Mouse (Mus musculus) cortical plate, adult 2 months (tissue): ENCODE measurements around the gene Srcin1. TPM values are rescaled to one million over a fixed set of nuclear protein-coding genes. Genes with fewer than 3 reads are reported as not detected.

Source experiments
- H3K27ac ChIP-seq: fragments of 200-500 bp; 2 replicates; pipeline ENCODE4 v1.5.1; 2012; ENCODE audit warnings: low read length, control low read depth, inconsistent platforms; ENCODE audit not compliant: insufficient read depth
- H3K4me1 ChIP-seq: fragments of 200-500 bp; 2 replicates; pipeline ENCODE4 v1.6.1; 2011; ENCODE audit warnings: low read length; ENCODE audit not compliant: control insufficient read depth, insufficient read depth
- H3K4me3 ChIP-seq: fragments of 200-500 bp; 2 replicates; pipeline ENCODE4 v1.5.1; 2011; ENCODE audit warnings: mild to moderate bottlenecking, low read length, control low read depth; ENCODE audit not compliant: insufficient read depth
- CTCF ChIP-seq: fragments of 200-500 bp; IDR thresholded peaks from 2 replicates; pipeline ENCODE4 v1.5.1; 2011; ENCODE audit warnings: mild to moderate bottlenecking, control low read depth, low read length; ENCODE audit not compliant: insufficient read depth; ENCODE audit errors: extremely low read depth
- POLR2A ChIP-seq: fragments of 200-500 bp; IDR thresholded peaks from 2 replicates; pipeline ENCODE4 v1.6.1; 2011; ENCODE audit warnings: mild to moderate bottlenecking, low read length, control low read depth; ENCODE audit not compliant: insufficient read depth; ENCODE audit errors: extremely low read depth
- polyA plus RNA-seq: library from polyadenylated mRNA; depleted of rRNA; stranded (reverse); fragments of >200 nt; gene quantifications from 2 replicates; pipeline ENCODE4 v1.2.3, GENCODE M21; 2012; rRNA removed

Gene Srcin1
- polyA plus RNA-seq, result 141 and 146 TPM in 2 replicates

DNA sequence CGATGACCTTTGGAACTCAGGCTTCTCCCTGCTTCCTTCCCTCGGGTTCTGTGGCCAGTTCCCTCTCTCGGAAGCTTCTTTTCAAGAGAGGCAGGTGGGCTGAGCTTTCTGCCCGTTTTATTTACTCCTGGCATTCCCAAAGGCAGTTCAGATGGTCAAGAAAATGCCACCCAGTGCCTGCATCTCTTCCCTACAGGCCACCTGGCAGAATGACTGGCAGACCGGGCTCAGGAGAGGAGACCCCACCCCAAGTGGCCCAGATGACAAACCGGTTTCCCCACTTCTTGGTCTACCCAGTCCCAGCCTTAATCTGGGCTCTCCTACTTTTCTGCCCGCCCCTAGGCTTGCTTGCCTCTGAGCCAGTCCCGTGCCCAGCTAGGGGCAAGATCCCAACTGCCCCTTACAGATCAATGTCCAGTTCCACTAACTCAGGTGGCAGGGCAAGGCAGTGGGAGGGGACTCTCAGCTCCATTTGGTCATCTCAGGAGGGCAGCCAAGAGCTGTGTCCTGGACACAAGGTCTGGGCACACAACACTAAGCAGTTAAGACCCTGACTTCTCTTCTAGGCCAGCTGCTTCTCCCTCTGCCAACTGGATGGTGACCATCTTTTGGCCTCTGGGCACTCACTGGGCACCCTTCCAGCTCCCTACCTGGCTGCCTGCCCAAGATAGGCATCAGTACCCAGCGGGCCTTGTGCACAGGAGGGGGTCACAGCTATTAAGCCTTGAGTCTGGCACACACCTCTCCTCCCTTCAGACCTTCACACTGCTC lies at the start of gene Srcin1:
Gene Srcin1, minus strand, starts transcription at position 51 of the 771 bp plus-strand sequence.
- Histone ChIP-seq H3K4me1 (no peaks in the 10 kb centered on the region), H3K27ac (no peak within 1 kb of the TSS), H3K4me3 (peak within 1 kb of the TSS; percentile 94)
- TF ChIP-seq POLR2A (no peak), CTCF (no peak)

DNA sequence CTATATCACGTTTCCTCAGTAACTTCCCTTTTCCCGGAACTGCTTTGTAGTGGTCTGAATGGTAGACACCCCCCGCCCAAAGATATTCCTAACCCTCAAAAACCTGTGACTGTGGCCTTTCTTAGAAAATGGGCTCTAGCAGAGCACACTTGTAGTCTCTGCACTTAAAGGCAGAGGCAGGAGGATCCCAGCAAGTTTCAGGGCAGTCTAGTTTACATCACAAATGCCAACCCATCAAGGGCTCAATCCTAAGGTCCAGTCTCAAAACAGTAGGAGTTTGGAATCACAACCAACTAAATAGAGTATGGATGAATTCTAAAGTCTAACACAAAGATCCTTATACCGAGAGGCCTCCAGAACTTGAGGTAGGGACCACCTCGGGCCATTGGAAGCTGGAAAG lies 49.6 kb upstream of the Srcin1 start:
- Histone ChIP-seq H3K27ac (no peak overlapping the region), H3K4me3 (no peak overlapping the region), H3K4me1 (no peaks in the 10 kb centered on the region)
- TF ChIP-seq POLR2A (no peak), CTCF (no peak)

DNA sequence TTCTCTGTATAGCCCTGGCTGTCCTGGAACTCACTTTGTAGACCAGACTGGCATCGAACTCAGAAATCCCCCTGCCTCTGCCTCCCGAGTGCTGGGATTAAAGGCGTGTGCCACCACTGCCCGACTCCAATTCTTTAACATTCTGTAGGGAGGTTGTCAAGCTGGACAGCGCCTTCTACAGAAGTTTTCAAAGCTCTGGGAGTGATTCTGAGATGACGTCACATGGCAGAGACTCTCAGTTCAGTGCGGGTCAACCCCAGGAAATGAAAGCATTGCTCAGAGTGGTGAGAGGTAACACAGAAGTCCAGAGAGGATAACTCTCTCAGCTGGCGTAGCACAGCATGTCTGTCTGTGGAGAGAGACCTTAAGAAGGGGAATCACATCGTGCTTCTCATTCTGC lies 47.2 kb upstream of the Srcin1 start:
- no peak overlapping the region for H3K27ac ChIP-seq
- TF ChIP-seq POLR2A, result no peak
- no peak for TF ChIP-seq CTCF
- no peak overlapping the region for H3K4me3 ChIP-seq
- H3K4me1 ChIP-seq, result peaks cover 2% of the 10 kb centered on the region; the same call in 1 of the 2 replicates

DNA sequence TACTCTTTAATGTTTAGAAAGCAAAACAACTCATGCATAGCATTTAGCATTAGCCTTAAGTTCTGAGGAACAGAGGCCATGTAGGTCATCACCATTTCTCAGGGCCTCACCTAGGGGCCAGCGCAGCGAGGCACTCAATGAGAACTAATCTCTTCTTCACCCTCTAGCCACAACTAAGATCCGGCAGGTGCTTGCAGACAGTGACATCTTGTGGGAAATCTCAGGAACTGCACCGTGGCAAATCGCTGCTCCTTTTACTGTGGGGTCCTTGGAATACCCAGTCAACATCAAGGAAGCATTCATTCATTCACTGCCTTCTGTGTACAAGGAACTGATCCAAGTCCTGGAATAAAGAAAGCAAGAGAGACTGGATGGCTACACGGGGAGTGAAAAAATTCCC lies 46.5 kb upstream of the Srcin1 start:
- TF ChIP-seq POLR2A, result no peak
- TF ChIP-seq CTCF, result peak; percentile 100
- Histone ChIP-seq H3K4me1 (peaks cover 2% of the 10 kb centered on the region; the same call in 1 of the 2 replicates), H3K27ac (no peak overlapping the region), H3K4me3 (no peak overlapping the region)

DNA sequence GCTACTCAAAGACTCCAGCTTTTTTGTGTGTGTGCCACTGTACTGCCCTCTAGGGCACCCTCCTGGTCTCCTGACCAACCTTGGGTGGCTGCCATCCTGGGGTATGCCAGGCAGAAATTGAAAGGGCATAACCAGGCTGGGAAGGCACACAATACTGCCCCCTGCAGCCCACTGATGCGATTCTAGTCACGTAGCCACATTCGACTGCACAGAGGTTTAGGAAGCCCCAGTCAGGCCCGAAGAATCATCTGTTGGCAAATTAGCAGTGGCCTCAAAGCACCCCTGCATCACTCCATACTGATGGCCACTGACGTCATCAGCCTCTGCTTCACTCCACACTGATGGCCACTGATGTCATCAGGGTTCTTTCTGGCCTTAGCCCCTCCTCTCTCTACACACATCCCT lies 43.4 kb upstream of the Srcin1 start:
- H3K27ac ChIP-seq, result no peak overlapping the region
- no peak overlapping the region for H3K4me3 ChIP-seq
- TF ChIP-seq POLR2A (no peak), CTCF (peak; percentile 70)
- H3K4me1 ChIP-seq, result peaks cover 2% of the 10 kb centered on the region; the same call in 1 of the 2 replicates

DNA sequence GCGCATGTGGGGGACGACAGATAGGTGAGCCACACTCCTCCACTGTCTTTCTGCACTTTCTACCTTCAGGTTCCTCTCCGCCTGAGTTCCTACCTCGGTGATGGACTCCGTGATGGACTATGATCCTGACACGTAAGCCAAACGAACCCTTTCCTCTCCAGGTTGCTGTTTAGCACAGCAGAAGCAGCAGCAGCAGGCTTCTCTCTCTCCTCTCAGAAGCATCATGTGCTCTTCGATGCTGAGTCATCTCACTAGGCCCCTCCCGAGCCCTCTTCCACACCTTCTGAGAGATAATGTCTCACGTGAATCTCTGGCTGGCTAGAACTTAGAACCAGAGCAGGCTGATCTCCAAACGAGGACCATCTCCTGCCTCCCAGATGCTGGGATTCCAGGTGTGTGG lies 42.4 kb upstream of the Srcin1 start:
- Histone ChIP-seq H3K27ac (no peak overlapping the region), H3K4me1 (peaks cover 2% of the 10 kb centered on the region; the same call in 1 of the 2 replicates), H3K4me3 (no peak overlapping the region)
- TF ChIP-seq POLR2A (no peak), CTCF (no peak)

DNA sequence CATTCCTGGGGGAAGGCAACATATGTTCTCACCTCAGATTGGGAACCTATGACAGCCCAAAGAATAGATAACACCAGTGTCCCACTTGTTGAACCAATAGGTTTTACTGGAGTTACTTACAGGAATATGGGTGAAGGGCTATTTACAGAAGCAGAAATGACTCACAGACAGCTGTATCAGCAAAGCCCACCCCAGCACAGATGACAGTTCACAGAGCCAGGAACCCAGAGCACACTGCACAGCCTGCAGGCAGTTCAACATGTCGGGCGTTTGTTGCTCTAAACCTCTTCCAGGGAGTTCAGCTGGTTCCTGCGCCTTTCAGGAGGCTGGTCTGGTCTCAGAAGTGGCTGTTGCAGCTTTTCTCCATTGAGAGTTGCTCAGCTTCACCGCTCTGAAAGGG lies 39.3 kb upstream of the Srcin1 start:
- H3K4me1 ChIP-seq, result peaks cover 7% of the 10 kb centered on the region
- TF ChIP-seq CTCF, result no peak
- no peak for TF ChIP-seq POLR2A
- no peak overlapping the region for H3K27ac ChIP-seq
- no peak overlapping the region for H3K4me3 ChIP-seq

DNA sequence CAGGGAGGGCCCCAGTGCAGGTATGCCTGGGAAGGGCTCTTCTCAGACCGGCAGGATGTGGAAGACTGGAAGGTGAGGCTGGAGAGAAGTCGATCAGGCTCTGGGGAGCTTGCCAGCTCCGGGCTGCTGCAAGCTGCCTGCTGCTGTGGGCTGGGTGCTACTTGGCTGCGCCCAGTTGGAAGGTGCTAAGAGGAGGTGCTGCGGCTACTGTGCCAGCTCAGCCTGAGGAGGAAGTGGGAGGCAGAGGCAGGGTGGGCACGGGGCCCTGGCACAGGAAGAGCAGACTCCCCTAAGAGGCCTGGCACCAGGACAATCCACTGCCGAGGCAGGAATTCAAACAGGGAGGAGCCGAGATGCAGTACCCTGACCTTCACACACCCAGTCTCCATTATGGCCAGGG lies 35.1 kb upstream of the Srcin1 start:
- H3K27ac ChIP-seq, result peak overlapping the region; percentile 95
- peaks cover 11% of the 10 kb centered on the region for H3K4me1 ChIP-seq
- TF ChIP-seq CTCF (no peak), POLR2A (no peak)
- no peak overlapping the region for H3K4me3 ChIP-seq

DNA sequence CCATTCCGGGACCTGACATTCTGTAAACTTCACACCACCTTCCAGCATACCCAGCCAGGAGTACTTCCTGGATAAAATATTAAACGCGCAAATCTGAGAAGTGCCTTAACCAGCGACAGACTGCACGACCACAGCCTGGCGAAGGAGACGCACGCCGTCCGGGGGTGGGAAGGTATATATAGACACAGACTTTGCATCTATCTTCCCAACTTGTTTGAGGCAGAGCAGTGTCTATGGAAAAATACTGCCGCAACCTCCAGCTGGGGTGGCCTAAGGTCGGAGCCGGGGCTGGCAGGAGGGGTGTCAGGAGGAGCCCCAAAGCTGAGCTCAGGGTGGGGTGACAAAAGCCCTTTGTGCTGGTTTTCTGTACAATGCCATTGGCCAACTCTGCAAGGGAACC lies 33.8 kb upstream of the Srcin1 start:
- Histone ChIP-seq H3K27ac (peak overlapping the region; percentile 95), H3K4me1 (peaks cover 11% of the 10 kb centered on the region), H3K4me3 (no peak overlapping the region)
- 0 out of 2 replicates have a peak, but pooled peaks have one; percentile 41 for TF ChIP-seq POLR2A
- no peak for TF ChIP-seq CTCF

DNA sequence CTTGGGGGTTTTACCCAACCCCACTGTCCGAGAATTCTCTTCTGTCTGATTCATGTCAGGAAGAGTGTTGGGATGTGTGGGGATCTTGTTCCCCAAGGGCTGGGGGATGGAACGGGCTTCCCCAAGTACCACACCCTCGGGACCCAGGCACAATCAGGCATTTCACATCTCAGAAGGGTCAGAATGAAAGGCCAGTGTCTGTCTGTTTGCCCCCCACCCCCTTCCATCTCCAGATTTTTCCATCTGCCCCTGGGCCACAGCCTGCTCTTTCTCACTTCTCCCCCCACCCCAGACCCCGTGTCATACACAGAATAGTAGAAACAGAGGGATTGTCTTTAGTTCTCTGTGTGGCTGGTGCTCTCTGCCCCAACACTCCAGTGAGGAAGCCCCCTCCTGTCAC lies 32.9 kb upstream of the Srcin1 start:
- Histone ChIP-seq H3K4me1 (peaks cover 11% of the 10 kb centered on the region), H3K4me3 (no peak overlapping the region), H3K27ac (peak overlapping the region; percentile 95)
- no peak for TF ChIP-seq POLR2A
- TF ChIP-seq CTCF, result no peak
